Mouse (Mus musculus): ENCODE data around the gene Slc20a1. TPM values are rescaled to one million over a fixed set of nuclear protein-coding genes. Genes with fewer than 3 reads are reported as not detected.

Slc20a1 gene
- polyA plus RNA-seq, 1 experiment from 2014 or later: 48.3 TPM

GRCm38 (mm10) chr2:129177661-129178060, 20.9 kb upstream of the Slc20a1 start:
- H3K4me1 ChIP-seq (replicated peaks): no peaks in the 10 kb centered on the region
- H3K27ac ChIP-seq (replicated peaks): no peak overlapping the region
- WGBS: 78% methylated on average over 3 of the region's 3 CpGs
- H3K4me2 ChIP-seq: no peak overlapping the region
- H3K4me3 ChIP-seq: no peak overlapping the region
- H3K27me3 ChIP-seq: no peaks in the 10 kb centered on the region
- no peaks in the 10 kb centered on the region for H3K9me3 ChIP-seq
- H3K9ac ChIP-seq: no peak overlapping the region
- no peaks in the 10 kb centered on the region for H3K36me3 ChIP-seq
- no peak for ATAC-seq (ENCODE audit: low FRiP score, low read depth)

DNA sequence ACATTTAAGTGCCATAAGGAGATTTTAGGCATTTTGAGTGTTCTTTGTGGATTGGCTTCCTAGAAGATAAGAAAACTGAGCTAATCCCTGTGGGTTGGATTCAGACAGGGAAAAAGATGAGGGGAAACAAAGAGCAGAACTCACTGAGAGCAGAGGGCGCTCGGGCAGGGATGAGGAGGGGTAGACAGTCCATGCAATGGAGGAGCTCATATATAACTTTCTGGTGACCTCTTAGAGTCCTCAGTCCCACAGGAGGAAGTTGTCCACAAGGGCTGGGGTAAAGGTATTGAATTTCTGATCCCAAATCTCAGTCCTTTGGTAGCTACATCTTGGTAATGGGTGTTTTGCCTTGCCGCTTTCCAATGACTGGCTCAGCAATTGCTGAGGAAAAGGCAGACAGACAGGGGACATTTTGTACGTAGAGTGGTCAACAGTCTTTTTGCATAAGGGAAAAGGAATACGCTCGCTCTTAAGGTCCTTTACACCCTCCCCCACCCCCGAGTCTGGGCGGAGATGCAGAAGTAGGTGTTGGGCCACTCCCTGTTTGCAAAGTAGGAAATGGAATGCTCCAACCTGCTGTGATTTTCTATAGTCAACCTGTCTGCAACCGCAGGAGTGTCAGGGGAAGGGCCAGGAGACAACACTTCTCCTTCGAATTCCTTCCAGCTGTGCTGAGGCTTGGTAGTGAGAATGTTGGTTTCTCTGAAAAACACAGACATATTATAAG, 20.2 kb upstream of the Slc20a1 start:
- no peak overlapping the region for H3K9ac ChIP-seq
- no peak for ATAC-seq (ENCODE audit: low FRiP score, low read depth)
- no peak overlapping the region for H3K4me3 ChIP-seq
- H3K27ac ChIP-seq (replicated peaks): no peak overlapping the region
- no peaks in the 10 kb centered on the region for H3K4me1 ChIP-seq (replicated peaks)
- 53% methylated on average over 10 of the region's 10 CpGs for WGBS
- H3K4me2 ChIP-seq: no peak overlapping the region
- no peaks in the 10 kb centered on the region for H3K36me3 ChIP-seq
- H3K9me3 ChIP-seq: no peaks in the 10 kb centered on the region
- no peaks in the 10 kb centered on the region for H3K27me3 ChIP-seq

GRCm38 (mm10) chr2:129179946-129180853, 18.4 kb upstream of the Slc20a1 start:
- Histone ChIP-seq H3K4me2 (no peak overlapping the region), H3K9ac (no peak overlapping the region), H3K27me3 (no peaks in the 10 kb centered on the region), H3K36me3 (no peaks in the 10 kb centered on the region), H3K4me3 (no peak overlapping the region), H3K27ac (replicated peaks) (no peak overlapping the region), H3K9me3 (no peaks in the 10 kb centered on the region), H3K4me1 (replicated peaks) (no peaks in the 10 kb centered on the region)
- no peak for ATAC-seq (ENCODE audit: low FRiP score, low read depth)
- WGBS: 85% methylated on average over 8 of the region's 8 CpGs

GRCm38 (mm10) chr2:129181509-129181908, 17.1 kb upstream of the Slc20a1 start:
- Histone ChIP-seq H3K36me3 (no peaks in the 10 kb centered on the region), H3K27me3 (no peaks in the 10 kb centered on the region), H3K4me2 (no peak overlapping the region), H3K27ac (replicated peaks) (no peak overlapping the region), H3K4me3 (no peak overlapping the region), H3K9me3 (no peaks in the 10 kb centered on the region), H3K9ac (no peak overlapping the region), H3K4me1 (replicated peaks) (no peaks in the 10 kb centered on the region)
- 89% methylated on average over 5 of the region's 5 CpGs for WGBS
- ATAC-seq (ENCODE audit: low FRiP score, low read depth): no peak

DNA sequence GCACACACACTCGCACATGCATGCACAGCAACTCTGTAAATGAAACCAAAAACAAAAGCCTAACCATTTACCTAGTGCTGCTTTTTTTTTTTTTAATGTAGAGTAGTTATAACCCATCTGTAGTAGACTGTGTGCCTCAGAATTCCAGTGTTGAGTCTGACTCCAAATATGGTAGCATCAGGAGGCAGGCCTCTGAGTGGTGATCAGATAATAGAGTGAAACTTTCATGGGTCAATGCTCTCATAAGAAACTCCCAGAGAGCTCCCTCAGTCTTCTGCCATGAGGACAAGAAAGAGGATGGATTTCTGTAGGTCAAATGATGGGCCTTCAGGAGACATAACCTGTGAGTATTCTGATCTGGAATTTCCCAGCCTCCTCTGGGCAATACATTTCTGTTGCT, 16.2 kb upstream of the Slc20a1 start:
- no peak overlapping the region for H3K4me3 ChIP-seq
- H3K9ac ChIP-seq: no peak overlapping the region
- H3K9me3 ChIP-seq: no peaks in the 10 kb centered on the region
- no peaks in the 10 kb centered on the region for H3K36me3 ChIP-seq
- no peak overlapping the region for H3K27ac ChIP-seq (replicated peaks)
- H3K4me2 ChIP-seq: no peak overlapping the region
- no peaks in the 10 kb centered on the region for H3K4me1 ChIP-seq (replicated peaks)
- WGBS: 96% methylated on average over 1 of the region's 1 CpGs
- no peaks in the 10 kb centered on the region for H3K27me3 ChIP-seq
- ATAC-seq (ENCODE audit: low FRiP score, low read depth): no peak

DNA sequence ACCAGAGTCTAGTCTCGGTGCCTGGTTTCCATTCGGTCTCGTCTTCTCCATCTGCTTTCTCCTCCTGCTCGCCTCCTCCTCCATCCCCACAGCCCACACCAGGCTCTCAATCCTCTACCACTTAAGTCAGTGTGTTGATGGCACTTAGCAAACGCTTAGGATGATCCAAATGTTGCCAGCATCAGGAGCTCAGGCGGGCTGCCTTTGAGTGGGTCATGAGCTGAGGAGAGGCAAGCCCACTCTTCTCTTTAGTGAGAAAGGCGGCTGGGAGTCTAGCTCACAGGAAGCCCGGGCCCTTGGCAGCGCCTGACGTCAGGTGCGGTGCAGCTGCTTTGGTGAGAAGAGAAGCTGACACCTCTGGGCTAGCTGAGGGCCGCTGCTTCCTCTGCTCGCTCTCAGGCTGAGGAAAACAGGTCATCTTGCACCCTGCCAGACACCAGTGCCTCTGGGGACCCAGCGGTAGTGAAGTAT, 15.0 kb upstream of the Slc20a1 start:
- Histone ChIP-seq H3K4me3 (no peak overlapping the region), H3K4me1 (replicated peaks) (no peaks in the 10 kb centered on the region), H3K9me3 (no peaks in the 10 kb centered on the region), H3K27ac (replicated peaks) (no peak overlapping the region), H3K36me3 (no peaks in the 10 kb centered on the region), H3K4me2 (no peak overlapping the region), H3K9ac (no peak overlapping the region), H3K27me3 (no peaks in the 10 kb centered on the region)
- ATAC-seq (ENCODE audit: low FRiP score, low read depth): no peak
- 85% methylated on average over 14 of the region's 14 CpGs for WGBS

- ATAC-seq (ENCODE audit: low FRiP score, low read depth): no peak
- 92% methylated on average over 1 of the region's 1 CpGs for WGBS
- no peak overlapping the region for H3K9ac ChIP-seq
- H3K4me3 ChIP-seq: no peak overlapping the region
- H3K9me3 ChIP-seq: no peaks in the 10 kb centered on the region
- no peak overlapping the region for H3K27ac ChIP-seq (replicated peaks)
- no peaks in the 10 kb centered on the region for H3K36me3 ChIP-seq
- no peak overlapping the region for H3K4me2 ChIP-seq
- no peaks in the 10 kb centered on the region for H3K27me3 ChIP-seq
- H3K4me1 ChIP-seq (replicated peaks): no peaks in the 10 kb centered on the region
Observed at GRCm38 (mm10) chr2:129184853-129185252, 13.7 kb upstream of the Slc20a1 start.

DNA sequence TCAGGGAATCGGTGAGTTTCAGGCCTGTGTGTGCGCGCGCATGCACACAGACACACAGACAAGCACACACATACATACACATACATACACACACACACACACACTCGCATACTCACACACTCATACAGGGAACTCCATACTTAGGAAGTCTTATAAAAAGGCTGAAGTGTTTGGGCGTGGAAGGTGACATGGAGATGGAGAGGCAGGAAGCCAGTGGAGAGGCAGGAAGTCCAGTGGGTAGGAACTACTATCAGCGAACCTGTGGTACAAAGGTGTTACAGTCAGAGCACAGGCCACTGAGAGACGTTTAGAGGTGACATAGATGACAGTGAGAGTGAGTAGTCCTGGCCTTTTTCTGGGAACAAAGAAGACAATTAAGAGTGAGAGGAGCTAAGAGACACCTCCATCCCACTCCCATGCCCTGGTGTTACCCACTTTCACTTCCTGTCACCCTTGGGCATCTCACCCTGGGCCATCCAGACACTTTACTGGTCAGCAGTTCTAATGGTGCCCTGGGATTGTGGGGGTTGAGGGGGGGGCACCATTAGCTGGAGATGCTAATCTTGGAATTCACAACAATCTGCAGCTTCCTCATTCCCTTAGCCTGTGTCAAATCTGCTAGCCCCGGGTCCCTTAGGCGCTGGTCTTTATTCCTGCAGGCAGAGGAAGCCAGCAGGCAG, 12.8 kb upstream of the Slc20a1 start:
- Histone ChIP-seq H3K9me3 (no peaks in the 10 kb centered on the region), H3K9ac (no peak overlapping the region), H3K27me3 (no peaks in the 10 kb centered on the region), H3K4me3 (no peak overlapping the region), H3K4me2 (no peak overlapping the region), H3K36me3 (no peaks in the 10 kb centered on the region), H3K4me1 (replicated peaks) (no peaks in the 10 kb centered on the region), H3K27ac (replicated peaks) (no peak overlapping the region)
- 93% methylated on average over 10 of the region's 10 CpGs for WGBS
- no peak for ATAC-seq (ENCODE audit: low FRiP score, low read depth)

DNA sequence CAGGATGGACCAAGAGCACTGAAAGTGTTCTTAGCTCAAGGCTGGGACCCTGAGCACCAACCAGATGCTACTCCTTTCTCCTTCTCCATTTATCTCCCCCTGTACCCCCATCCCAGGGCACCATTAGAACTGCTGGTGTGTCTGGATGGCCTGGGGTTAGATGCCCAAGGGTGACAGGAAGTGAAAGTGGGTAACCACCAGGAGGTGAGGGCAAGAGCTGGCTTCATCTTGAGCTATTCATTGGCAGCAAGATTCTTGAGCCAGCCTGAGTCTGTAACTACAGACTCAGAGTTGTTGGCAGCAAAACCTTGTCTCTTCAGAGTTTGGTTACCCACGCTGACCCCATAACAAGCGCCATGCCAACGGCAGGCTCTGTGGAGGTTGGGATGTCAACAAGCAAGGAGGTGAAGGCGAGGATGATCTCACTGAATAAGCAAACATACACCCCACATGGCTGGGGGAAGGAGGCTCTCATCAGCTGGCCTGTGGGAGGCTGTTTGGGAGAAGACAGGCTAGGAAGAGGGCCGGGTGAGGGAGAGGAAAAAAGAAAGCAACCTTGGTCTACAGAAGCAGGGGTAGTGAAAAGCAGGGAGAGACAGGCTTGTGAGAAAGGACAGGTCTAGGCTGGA, 12.2 kb upstream of the Slc20a1 start:
- ATAC-seq (ENCODE audit: low FRiP score, low read depth): no peak
- WGBS: 70% methylated on average over 5 of the region's 5 CpGs
- Histone ChIP-seq H3K4me2 (no peak overlapping the region), H3K9ac (no peak overlapping the region), H3K9me3 (no peaks in the 10 kb centered on the region), H3K4me3 (no peak overlapping the region), H3K27ac (replicated peaks) (no peak overlapping the region), H3K27me3 (no peaks in the 10 kb centered on the region), H3K4me1 (replicated peaks) (no peaks in the 10 kb centered on the region), H3K36me3 (no peaks in the 10 kb centered on the region)

GRCm38 (mm10) chr2:129192392-129193150, 6.0 kb upstream of the Slc20a1 start:
- 88% methylated on average over 7 of the region's 7 CpGs for WGBS

DNA sequence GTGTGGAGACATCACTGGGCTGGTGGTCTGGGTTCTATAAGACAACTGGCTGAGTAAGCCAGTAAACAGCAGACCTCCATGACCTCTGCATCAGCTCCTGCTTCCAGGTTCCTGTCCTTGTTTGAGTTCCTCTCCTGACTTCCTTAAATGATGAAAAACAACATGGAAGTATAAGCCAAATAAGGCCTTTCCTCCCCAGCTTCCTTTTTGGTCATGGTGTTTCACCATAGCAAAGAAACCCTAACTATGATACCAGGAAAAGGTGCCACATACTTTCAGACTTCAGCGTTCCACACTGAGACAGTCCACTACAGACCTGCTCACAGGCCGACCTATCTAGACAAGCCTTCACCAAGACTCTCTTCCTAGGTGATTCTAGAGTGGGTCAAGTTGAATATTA, 2.2 kb upstream of the Slc20a1 start:
- 98% methylated on average over 2 of the region's 2 CpGs for WGBS
- 0 out of 2 replicates have a peak, but pooled peaks cover 1% of the 10 kb centered on the region for H3K36me3 ChIP-seq
- H3K27ac ChIP-seq (replicated peaks): no peak overlapping the region
- ATAC-seq (ENCODE audit: low FRiP score, low read depth): no peak
- H3K4me1 ChIP-seq (replicated peaks): peaks cover 28% of the 10 kb centered on the region
- no peak overlapping the region for H3K4me2 ChIP-seq
- H3K4me3 ChIP-seq: no peak overlapping the region
- no peaks in the 10 kb centered on the region for H3K27me3 ChIP-seq
- no peak overlapping the region for H3K9ac ChIP-seq
- no peaks in the 10 kb centered on the region for H3K9me3 ChIP-seq

More at GRCm38 (mm10) chr2:129192392-129193150, 6.0 kb upstream of the Slc20a1 start:
- no peak for ATAC-seq (ENCODE audit: low FRiP score, low read depth)
- Histone ChIP-seq H3K36me3 (no peaks in the 10 kb centered on the region), H3K4me1 (replicated peaks) (peaks cover 8% of the 10 kb centered on the region), H3K9me3 (no peaks in the 10 kb centered on the region), H3K27me3 (no peaks in the 10 kb centered on the region), H3K27ac (replicated peaks) (no peak overlapping the region), H3K4me3 (no peak overlapping the region), H3K4me2 (no peak overlapping the region), H3K9ac (no peak overlapping the region)
